Mouse (Mus musculus) erythroblast, embryonic 14.5 days (primary cell): Measurements from ENCODE around the gene Usp3. TPM values are rescaled to one million over a fixed set of nuclear protein-coding genes. Genes with fewer than 3 reads are reported as not detected.

Experiments used
- H3K27me3 ChIP-seq: 2 replicates; pipeline ENCODE4 v1.6.1; 2012; ENCODE audit warnings: inconsistent platforms; ENCODE audit not compliant: control insufficient read depth
- H3K36me3 ChIP-seq: 2 replicates; pipeline ENCODE4 v1.6.1; 2012; ENCODE audit warnings: mild to moderate bottlenecking, inconsistent platforms; ENCODE audit not compliant: control insufficient read depth
- H3K4me1 ChIP-seq: 2 replicates; pipeline ENCODE4 v1.6.1; 2012; ENCODE audit warnings: inconsistent platforms; ENCODE audit not compliant: control insufficient read depth
- H3K4me3 ChIP-seq: replicated peaks from 2 replicates; pipeline ENCODE3; 2012; ENCODE audit warnings: moderate library complexity, mild to moderate bottlenecking, inconsistent platforms
- H3K9me3 ChIP-seq: 2 replicates; pipeline ENCODE4 v1.6.1; 2012; ENCODE audit warnings: low read length, inconsistent platforms, mixed read lengths; ENCODE audit not compliant: control insufficient read depth
- GATA1 ChIP-seq: IDR thresholded peaks from 2 replicates; pipeline ENCODE4 v1.6.1; 2012; ENCODE audit warnings: low read length, inconsistent platforms, mixed read lengths
- TAL1 ChIP-seq: IDR thresholded peaks from 3 replicates; pipeline ENCODE4 v1.6.1; 2012; ENCODE audit warnings: low read length, inconsistent platforms, mixed read lengths
- polyA plus RNA-seq: library from polyadenylated mRNA; stranded (reverse); fragments of >175 nt; gene quantifications from 2 replicates; pipeline ENCODE4 v1.2.3, GENCODE M21; 2012

Gene Usp3
- polyA plus RNA-seq, 1 experiment, result 0.53 TPM

DNA sequence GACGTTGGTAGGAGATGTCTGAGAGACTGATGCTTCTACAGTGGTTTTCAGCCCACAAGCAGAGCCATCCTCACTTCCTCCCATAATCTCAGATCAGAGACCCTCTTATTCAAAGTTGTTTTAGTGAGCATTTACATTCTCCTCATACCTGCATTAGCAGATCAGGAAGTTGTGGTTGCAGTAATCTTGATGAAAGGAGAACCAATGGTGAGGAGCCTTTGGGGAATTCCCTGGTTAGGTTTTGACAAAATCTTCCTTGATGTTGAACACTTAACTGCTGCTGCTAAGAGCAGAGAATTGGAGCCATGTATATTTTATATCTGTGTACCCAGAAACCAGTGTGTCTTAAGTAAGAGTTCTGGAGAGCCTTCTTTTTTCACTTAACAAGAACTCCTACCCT is 100.6 kb downstream of the Usp3 start:
- TF ChIP-seq TAL1 (no peak), GATA1 (no peak)
- no peaks in the 10 kb centered on the region for H3K27me3 ChIP-seq
- no peaks in the 10 kb centered on the region; the same call in 1 of the 2 replicates for H3K4me1 ChIP-seq
- no peak overlapping the region for H3K4me3 ChIP-seq
- H3K9me3 ChIP-seq, result no peaks in the 10 kb centered on the region
- peaks cover 99% of the 10 kb centered on the region for H3K36me3 ChIP-seq

GRCm38 (mm10) chr9:66488786-66489185 is 104.2 kb downstream of the Usp3 start:
- no peak overlapping the region for H3K4me3 ChIP-seq
- peaks cover 17% of the 10 kb centered on the region for H3K4me1 ChIP-seq
- H3K9me3 ChIP-seq, result no peaks in the 10 kb centered on the region
- TF ChIP-seq GATA1, result no peak
- TF ChIP-seq TAL1, result no peak
- peaks cover 99% of the 10 kb centered on the region for H3K36me3 ChIP-seq
- no peaks in the 10 kb centered on the region for H3K27me3 ChIP-seq

- H3K4me1 ChIP-seq, result peaks cover 37% of the 10 kb centered on the region
- no peak for TF ChIP-seq GATA1
- TF ChIP-seq TAL1, result no peak
- H3K36me3 ChIP-seq, result peaks cover 99% of the 10 kb centered on the region
- H3K4me3 ChIP-seq, result no peak overlapping the region
- no peaks in the 10 kb centered on the region for H3K27me3 ChIP-seq
- no peaks in the 10 kb centered on the region for H3K9me3 ChIP-seq
These were observed 109.5 kb downstream of the Usp3 start for GRCm38 (mm10) chr9:66483429-66483828.

- no peaks in the 10 kb centered on the region for H3K27me3 ChIP-seq
- TF ChIP-seq GATA1 (no peak), TAL1 (no peak)
- H3K4me1 ChIP-seq, result peaks cover 29% of the 10 kb centered on the region
- no peaks in the 10 kb centered on the region for H3K9me3 ChIP-seq
- H3K4me3 ChIP-seq, result no peak overlapping the region
- peaks cover 100% of the 10 kb centered on the region for H3K36me3 ChIP-seq
These were observed 115.2 kb downstream of the Usp3 start for GRCm38 (mm10) chr9:66477785-66478184.

GRCm38 (mm10) chr9:66465087-66465486 is 127.9 kb downstream of the Usp3 start:
- no peaks in the 10 kb centered on the region for H3K27me3 ChIP-seq
- H3K4me3 ChIP-seq, result no peak overlapping the region
- H3K4me1 ChIP-seq, result no peaks in the 10 kb centered on the region
- H3K9me3 ChIP-seq, result no peaks in the 10 kb centered on the region
- peaks cover 90% of the 10 kb centered on the region for H3K36me3 ChIP-seq
- TF ChIP-seq TAL1, result no peak
- no peak for TF ChIP-seq GATA1

Other genes starting within 250 kb of the Usp3 start
- gene Herc1, start 242.7 kb downstream of the Usp3 start, polyA plus RNA-seq, result 1.9 and 2.0 TPM in 2 replicates
- gene Fbxl22, start 78.5 kb downstream of the Usp3 start, polyA plus RNA-seq, result 0.01 and 0.02 TPM in 2 replicates
- 0.02 TPM in 1 of 2 replicates, not detected in the other for gene Car12, start 120.5 kb upstream of the Usp3 start, polyA plus RNA-seq
- 0.01 TPM in 1 of 2 replicates, not detected in the other for gene Aph1b, start 202.3 kb upstream of the Usp3 start, polyA plus RNA-seq
- not detected in 2 replicates for gene Gm10647, start 203.9 kb upstream of the Usp3 start, polyA plus RNA-seq
- gene Aph1c, start 241.6 kb upstream of the Usp3 start, polyA plus RNA-seq, result 0.01 TPM in 1 of 2 replicates, not detected in the other